Comparison of ENCODE assay signal across 9 mouse cellular contexts in genomic region chr9:71592577-71593285, GRCm38 (mm10). TPM values are rescaled to one million over a fixed set of nuclear protein-coding genes. Genes with fewer than 3 reads are reported as not detected.
A peak's percentile ranks its signal among the peaks of the same experiment; 100 is the strongest.
DNase-seq lines count a peak whose midpoint lies in the region; ATAC-seq and TF ChIP-seq lines count a peak whose summit lies in the region.
"Had no signal": no experiment of that assay in that cellular context is flagged by ENCODE, and none has a peak within 500 bp of the region (broad histone marks: within the 10 kb centered on the region; RNA-seq: fewer than 3 reads in every experiment).

No protein-coding gene starts in this region.

- intact Hi-C loops in left cerebral cortex, adult 2 months (cut with DNase I), result no loop called here
- intact Hi-C loops in gastrocnemius, postnatal 36 days (cut with DNase I), result no loop called here

- H3K4me3 ChIP-seq in left cerebral cortex, adult 2 months, result peak overlapping the region; percentile 51
- H3K4me3 ChIP-seq in embryonic facial prominence, embryonic 13.5 days, result peak overlapping the region; percentile 66
- peak overlapping the region; percentile 63 for H3K4me3 ChIP-seq in hindbrain, embryonic 16.5 days (ENCODE audit: low read length)
- H3K4me3 ChIP-seq in midbrain, postnatal 0 days (ENCODE audit: low read depth, low read length), result peak overlapping the region; percentile 55

- no peaks in the 10 kb centered on the region for H3K9me3 ChIP-seq in embryonic facial prominence, embryonic 13.5 days
- H3K9me3 ChIP-seq in hindbrain, embryonic 16.5 days (ENCODE audit: control insufficient read depth, low read length), result no peaks in the 10 kb centered on the region
- no peaks in the 10 kb centered on the region for H3K9me3 ChIP-seq in midbrain, postnatal 0 days (ENCODE audit: low read length)

- no peak overlapping the region for H3K27ac ChIP-seq in left cerebral cortex, adult 2 months
- no peak overlapping the region for H3K27ac ChIP-seq in embryonic facial prominence, embryonic 13.5 days
- no peak overlapping the region for H3K27ac ChIP-seq in hindbrain, embryonic 16.5 days (ENCODE audit: low read depth, low read length)
- no peak overlapping the region for H3K27ac ChIP-seq in midbrain, postnatal 0 days (ENCODE audit: low read depth, low read length)

- peak overlapping the region; percentile 79 for H3K9ac ChIP-seq in embryonic facial prominence, embryonic 13.5 days
- H3K9ac ChIP-seq in hindbrain, embryonic 16.5 days (ENCODE audit: low read depth, low read length), result peak overlapping the region; percentile 75
- H3K9ac ChIP-seq in midbrain, postnatal 0 days (replicated peaks; ENCODE audit: low read length, poor library complexity, severe bottlenecking), result no peak overlapping the region

- no peaks in the 10 kb centered on the region for H3K36me3 ChIP-seq in embryonic facial prominence, embryonic 13.5 days
- H3K36me3 ChIP-seq in hindbrain, embryonic 16.5 days (ENCODE audit: control insufficient read depth, insufficient read depth, low read length), result no peaks in the 10 kb centered on the region
- no peaks in the 10 kb centered on the region for H3K36me3 ChIP-seq in midbrain, postnatal 0 days (ENCODE audit: insufficient read depth, low read length)

- peaks cover 12% of the 10 kb centered on the region for H3K27me3 ChIP-seq in embryonic facial prominence, embryonic 13.5 days
- no peaks in the 10 kb centered on the region; the same call in 1 of the 2 replicates for H3K27me3 ChIP-seq in hindbrain, embryonic 16.5 days (replicated peaks; ENCODE audit: control insufficient read depth, insufficient read depth, low read length)
- H3K27me3 ChIP-seq in midbrain, postnatal 0 days (ENCODE audit: insufficient read depth, low read length), result no peaks in the 10 kb centered on the region
- H3K27me3 ChIP-seq: Patski had no signal

- H3K4me1 ChIP-seq in embryonic facial prominence, embryonic 13.5 days, result peaks cover 21% of the 10 kb centered on the region
- peaks cover 4% of the 10 kb centered on the region; the same call in 1 of the 2 replicates for H3K4me1 ChIP-seq in hindbrain, embryonic 16.5 days (ENCODE audit: control insufficient read depth, insufficient read depth, low read depth, low read length)
- no peaks in the 10 kb centered on the region for H3K4me1 ChIP-seq in midbrain, postnatal 0 days (ENCODE audit: insufficient read depth, low read length)

- no peak; the same call in 1 of the 2 replicates for TF ChIP-seq CTCF in left cerebral cortex, adult 2 months (IDR thresholded peaks at IDR 0.05)
- TF ChIP-seq CTCF in midbrain, postnatal 0 days (IDR thresholded peaks at IDR 0.05), result peak; percentile 18; the same call in 1 of the 2 replicates

- DNase-seq in left cerebral cortex, adult 2 months (ENCODE audit: extremely low spot score in 1 of 2, low spot score in 2 of 2), result no peak
- no peak for DNase-seq in left cerebral cortex, adult 18-20 months (ENCODE audit: low spot score in 2 of 2)
- DNase-seq in midbrain, postnatal 0 days (ENCODE audit: low spot score), result no peak
- DNase-seq in right cerebral cortex, postnatal 14 days, result no peak
- no peak for DNase-seq in gastrocnemius, postnatal 36 days
- DNase-seq in gastrocnemius, postnatal 10 days, result no peak

- H3K4me2 ChIP-seq in embryonic facial prominence, embryonic 13.5 days, result peak overlapping the region; percentile 88
- H3K4me2 ChIP-seq in hindbrain, embryonic 16.5 days (ENCODE audit: low read length), result peak overlapping the region; percentile 94
- H3K4me2 ChIP-seq in midbrain, postnatal 0 days (ENCODE audit: low read depth, low read length, poor library complexity, severe bottlenecking), result peak overlapping the region; percentile 91

- no peak for ATAC-seq in embryonic facial prominence, embryonic 13.5 days (ENCODE audit: insufficient number of reproducible peaks, insufficient read depth, low FRiP score, low TSS enrichment, low read depth)
- no peak for ATAC-seq in hindbrain, embryonic 16.5 days
- ATAC-seq in midbrain, postnatal 0 days (ENCODE audit: low FRiP score), result no peak

- WGBS in embryonic facial prominence, embryonic 13.5 days, result 33% methylated on average over 6 of the region's 6 CpGs
- WGBS in hindbrain, embryonic 16.5 days, result 38% methylated on average over 6 of the region's 6 CpGs
- 34% methylated on average over 6 of the region's 6 CpGs for WGBS in midbrain, postnatal 0 days

RNA-seq across cellular contexts. Expression of gene Myzap, which starts 0.6 kb away (rescaled TPM):
- 1 to 10 TPM; 1.8 to 1.9 TPM for total RNA-seq in left cerebral cortex, adult 2 months (2021)
- total RNA-seq in left cerebral cortex, adult 18-20 months (2021), result 1 to 10 TPM; 1.7 to 2.3 TPM
- 10.0 and 10.3 TPM in 2 replicates for polyA plus RNA-seq in embryonic facial prominence, embryonic 13.5 days (2015; fragmentation: Nextera tagmentation; extraction: Ambion mirVana)
- 1.9 and 2.3 TPM in 2 replicates for polyA plus RNA-seq in hindbrain, embryonic 16.5 days (2015; fragmentation: Nextera tagmentation; extraction: Ambion mirVana)
- total RNA-seq in midbrain, postnatal 0 days (2014; rRNA removed), result 0.99 and 1.4 TPM in 2 replicates
- polyA plus RNA-seq in midbrain, postnatal 0 days (2015; fragmentation: Nextera tagmentation; extraction: Ambion mirVana), result 1.9 and 2.1 TPM in 2 replicates
- 1 to 10 TPM; 4.5 to 4.9 TPM for total RNA-seq in gastrocnemius, postnatal 36 days (2021)
- total RNA-seq in gastrocnemius, postnatal 10 days (2021), result 10 to 100 TPM; 11.1 to 14.1 TPM
